Mouse (Mus musculus): ENCODE measurements at regions not wholly inside any gene's neighbourhood (a gene's known extent, or its start where the extent isn't known, plus 50 kb on each side); places are given as distances from the start of the nearest gene placed in this dataset.

- TF ChIP-seq GATA1 (IDR thresholded peaks at IDR 0.05; ENCODE audit: borderline replicate concordance, low read length) (no peak), FLI1 (IDR thresholded peaks at IDR 0.05; ENCODE audit: low read length) (no peak)
These were observed 58.1 kb upstream of the Zfp366 start for GRCm38 (mm10) chr13:99126538-99126937.

All from megakaryocyte, embryonic 14.5 days (primary cell).